Mouse (Mus musculus) kidney, embryonic 14.5 days (tissue): ENCODE measurements around the gene Pik3r1. TPM values are rescaled to one million over a fixed set of nuclear protein-coding genes. Genes with fewer than 3 reads are reported as not detected.

Experiments
- ATAC-seq: fragments of 200-750 bp; cut with Nextera tagmentation; 2 replicates; pipeline ENCODE4 v1.8.0; 2017; ENCODE audit warnings: moderate number of reproducible peaks, mild to moderate bottlenecking, moderate TSS enrichment, moderate library complexity; ENCODE audit not compliant: low FRiP score, low TSS enrichment
- H3K27ac ChIP-seq: fragments of 300-500 bp; sonication (generic); 2 replicates; pipeline ENCODE4 v1.5.1; 2014; ENCODE audit warnings: low read depth, mild to moderate bottlenecking, low read length, moderate library complexity, mixed read lengths
- H3K27me3 ChIP-seq: fragments of 300-500 bp; sonication (generic); 2 replicates; pipeline ENCODE4 v1.6.1; 2014; ENCODE audit warnings: mild to moderate bottlenecking, low read length; ENCODE audit not compliant: control insufficient read depth, insufficient read depth
- H3K36me3 ChIP-seq: fragments of 300-500 bp; sonication (generic); 2 replicates; pipeline ENCODE4 v1.6.1; 2014; ENCODE audit warnings: low read length, mixed read lengths; ENCODE audit not compliant: control insufficient read depth, insufficient read depth
- H3K4me1 ChIP-seq: fragments of 300-500 bp; sonication (generic); 2 replicates; pipeline ENCODE4 v1.6.1; 2014; ENCODE audit warnings: low read length, mixed read lengths; ENCODE audit not compliant: control insufficient read depth, insufficient read depth
- H3K4me2 ChIP-seq: fragments of 300-500 bp; sonication (generic); replicated peaks from 2 replicates; pipeline ENCODE4 v1.6.1; 2014; ENCODE audit warnings: low read depth, mild to moderate bottlenecking, low read length
- H3K4me3 ChIP-seq: fragments of 300-500 bp; sonication (generic); 2 replicates; pipeline ENCODE4 v1.5.1; 2014; ENCODE audit warnings: mild to moderate bottlenecking, low read length
- H3K9ac ChIP-seq: fragments of 300-500 bp; sonication (generic); 2 replicates; pipeline ENCODE4 v1.6.1; 2014; ENCODE audit warnings: low read depth, mild to moderate bottlenecking, low read length, moderate library complexity
- H3K9me3 ChIP-seq: fragments of 300-500 bp; sonication (generic); 2 replicates; pipeline ENCODE4 v1.6.1; 2016; ENCODE audit warnings: low read length; ENCODE audit not compliant: control insufficient read depth
- WGBS: fragments of 180-500 bp; shearing (Covaris S2); extraction: QIAGEN DNeasy Blood & Tissue Kit; methylation state at CpG from one replicate; pipeline ENCODE4 v1.1.7; 2014; 5-methylcytosine and 5-hydroxymethylcytosine counted together
- polyA plus RNA-seq: library from polyadenylated mRNA; unstranded; fragments of >200 nt; fragmentation: Nextera tagmentation; extraction: Ambion mirVana; gene quantifications from 2 replicates; pipeline ENCODE4 v1.2.1, GENCODE M21; 2014

The Pik3r1 gene
- polyA plus RNA-seq, 1 experiment from 2014 or later = 63.2 TPM

GRCm38 (mm10) chr13:101678036-101678435, 90.0 kb downstream of the Pik3r1 start:
- H3K4me1 ChIP-seq = 0 out of 2 replicates have a peak, but pooled peaks cover 7% of the 10 kb centered on the region
- no peak overlapping the region for H3K27ac ChIP-seq
- ATAC-seq = no peak
- H3K4me3 ChIP-seq = no peak overlapping the region
- WGBS = 76% methylated on average over 4 of the region's 4 CpGs
- H3K27me3 ChIP-seq = no peaks in the 10 kb centered on the region
- H3K9ac ChIP-seq = no peak overlapping the region
- no peaks in the 10 kb centered on the region for H3K9me3 ChIP-seq
- peaks cover 5% of the 10 kb centered on the region; the same call in 1 of the 2 replicates for H3K36me3 ChIP-seq
- H3K4me2 ChIP-seq = no peak overlapping the region

GRCm38 (mm10) chr13:101673876-101674275, 94.1 kb downstream of the Pik3r1 start:
- no peak for ATAC-seq
- Histone ChIP-seq H3K9ac (no peak overlapping the region), H3K4me2 (no peak overlapping the region), H3K36me3 (no peaks in the 10 kb centered on the region), H3K9me3 (no peaks in the 10 kb centered on the region), H3K27me3 (no peaks in the 10 kb centered on the region), H3K4me1 (no peaks in the 10 kb centered on the region), H3K4me3 (no peak overlapping the region), H3K27ac (no peak overlapping the region)
- 86% methylated on average over 3 of the region's 3 CpGs for WGBS

GRCm38 (mm10) chr13:101668859-101669258, 99.2 kb downstream of the Pik3r1 start:
- H3K27ac ChIP-seq = no peak overlapping the region
- no peak overlapping the region for H3K4me3 ChIP-seq
- no peaks in the 10 kb centered on the region for H3K36me3 ChIP-seq
- H3K4me1 ChIP-seq = no peaks in the 10 kb centered on the region
- H3K9ac ChIP-seq = no peak overlapping the region
- 30% methylated on average over 3 of the region's 3 CpGs for WGBS
- ATAC-seq = no peak
- 0 out of 2 replicates have a peak, but pooled peaks cover 2% of the 10 kb centered on the region for H3K9me3 ChIP-seq
- no peaks in the 10 kb centered on the region for H3K27me3 ChIP-seq
- no peak overlapping the region for H3K4me2 ChIP-seq

- no peaks in the 10 kb centered on the region for H3K27me3 ChIP-seq
- H3K36me3 ChIP-seq = no peaks in the 10 kb centered on the region
- 78% methylated on average over 5 of the region's 5 CpGs for whole genome bisulfite sequencing
- 0 out of 2 replicates have a peak, but pooled peaks cover 2% of the 10 kb centered on the region for H3K9me3 ChIP-seq
- H3K27ac ChIP-seq = no peak overlapping the region
- ATAC-seq = no peak
- no peak overlapping the region for H3K4me3 ChIP-seq
- H3K4me1 ChIP-seq = no peaks in the 10 kb centered on the region
- no peak overlapping the region for H3K4me2 ChIP-seq
- no peak overlapping the region for H3K9ac ChIP-seq
Measured at GRCm38 (mm10) chr13:101664010-101664409, 104.0 kb downstream of the Pik3r1 start.

- ATAC-seq = no peak
Measured at GRCm38 (mm10) chr13:101662900-101663299, 105.1 kb downstream of the Pik3r1 start.

GRCm38 (mm10) chr13:101661567-101661966, 106.5 kb downstream of the Pik3r1 start:
- Histone ChIP-seq H3K4me3 (no peak overlapping the region), H3K36me3 (no peaks in the 10 kb centered on the region), H3K27me3 (no peaks in the 10 kb centered on the region), H3K9me3 (no peaks in the 10 kb centered on the region), H3K27ac (no peak overlapping the region), H3K4me2 (no peak overlapping the region), H3K4me1 (no peaks in the 10 kb centered on the region), H3K9ac (no peak overlapping the region)
- ATAC-seq = no peak
- WGBS = 84% methylated on average over 6 of the region's 6 CpGs

More at GRCm38 (mm10) chr13:101662900-101663299, 105.1 kb downstream of the Pik3r1 start:
- Histone ChIP-seq H3K4me1 (no peaks in the 10 kb centered on the region), H3K9me3 (0 out of 2 replicates have a peak, but pooled peaks cover under 1% of the 10 kb centered on the region), H3K4me3 (no peak overlapping the region), H3K36me3 (no peaks in the 10 kb centered on the region), H3K9ac (no peak overlapping the region), H3K27ac (no peak overlapping the region), H3K4me2 (no peak overlapping the region), H3K27me3 (no peaks in the 10 kb centered on the region)
- 57% methylated on average over 1 of the region's 1 CpGs for WGBS

- Histone ChIP-seq H3K9me3 (no peaks in the 10 kb centered on the region), H3K36me3 (no peaks in the 10 kb centered on the region), H3K4me1 (no peaks in the 10 kb centered on the region), H3K4me2 (no peak overlapping the region), H3K4me3 (no peak overlapping the region), H3K27me3 (no peaks in the 10 kb centered on the region), H3K9ac (no peak overlapping the region), H3K27ac (no peak overlapping the region)
- no peak for ATAC-seq
- 93% methylated on average over 2 of the region's 2 CpGs for WGBS
Measured at GRCm38 (mm10) chr13:101660187-101660586, 107.8 kb downstream of the Pik3r1 start.

GRCm38 (mm10) chr13:101652131-101652530, 115.9 kb downstream of the Pik3r1 start:
- Histone ChIP-seq H3K9ac (no peak overlapping the region), H3K4me3 (no peak overlapping the region), H3K4me1 (no peaks in the 10 kb centered on the region), H3K36me3 (no peaks in the 10 kb centered on the region), H3K4me2 (no peak overlapping the region), H3K27me3 (no peaks in the 10 kb centered on the region), H3K9me3 (no peaks in the 10 kb centered on the region), H3K27ac (no peak overlapping the region)
- ATAC-seq = no peak
- WGBS = 95% methylated on average over 2 of the region's 2 CpGs

- 87% methylated on average over 2 of the region's 2 CpGs for WGBS
- Histone ChIP-seq H3K9me3 (no peaks in the 10 kb centered on the region), H3K9ac (no peak overlapping the region), H3K27ac (no peak overlapping the region), H3K4me2 (no peak overlapping the region), H3K27me3 (no peaks in the 10 kb centered on the region), H3K4me3 (no peak overlapping the region), H3K36me3 (no peaks in the 10 kb centered on the region), H3K4me1 (no peaks in the 10 kb centered on the region)
- ATAC-seq = no peak
Measured at GRCm38 (mm10) chr13:101641632-101642031, 126.4 kb downstream of the Pik3r1 start.
